Mouse (Mus musculus) forebrain, embryonic 11.5 days (tissue): ENCODE measurements at regions not wholly inside any gene's neighbourhood (a gene's known extent, or its start where the extent isn't known, plus 50 kb on each side); places are given as distances from the start of the nearest gene placed in this dataset.

Source experiments
- ATAC-seq: fragments of 200-750 bp; cut with Nextera tagmentation; replicated peaks from 2 replicates; pipeline ENCODE4 v1.8.0; 2017; ENCODE audit warnings: moderate TSS enrichment; ENCODE audit not compliant: low FRiP score
- DNase-seq: peaks from one replicate; pipeline ENCODE4 v3.0.0-alpha.2; 2017; ENCODE audit warnings: low spot score
- H3K27ac ChIP-seq: fragments of 300-500 bp; sonication (generic); 2 replicates; pipeline ENCODE4 v1.5.1; 2014; ENCODE audit warnings: low read depth, low read length
- H3K27me3 ChIP-seq: fragments of 300-500 bp; sonication (generic); 2 replicates; pipeline ENCODE4 v1.6.1; 2014; ENCODE audit warnings: mild to moderate bottlenecking, low read length, mixed read lengths; ENCODE audit not compliant: control insufficient read depth, insufficient read depth
- H3K36me3 ChIP-seq: fragments of 300-500 bp; sonication (generic); 2 replicates; pipeline ENCODE4 v1.6.1; 2014; ENCODE audit warnings: mild to moderate bottlenecking, low read length, moderate library complexity, mixed read lengths; ENCODE audit not compliant: control insufficient read depth, insufficient read depth
- H3K4me1 ChIP-seq: fragments of 300-500 bp; sonication (generic); replicated peaks from 2 replicates; pipeline ENCODE4 v1.6.1; 2014; ENCODE audit warnings: low read length, mixed read lengths; ENCODE audit not compliant: control insufficient read depth, insufficient read depth
- H3K4me2 ChIP-seq: fragments of 300-500 bp; sonication (generic); 2 replicates; pipeline ENCODE4 v1.6.1; 2014; ENCODE audit warnings: low read depth, mild to moderate bottlenecking, low read length, moderate library complexity, mixed read lengths; ENCODE audit not compliant: severe bottlenecking
- H3K4me3 ChIP-seq: fragments of 300-500 bp; sonication (generic); 2 replicates; pipeline ENCODE4 v1.5.1; 2014; ENCODE audit warnings: low read depth, low read length
- H3K9ac ChIP-seq: fragments of 300-500 bp; sonication (generic); 2 replicates; pipeline ENCODE4 v1.6.1; 2014; ENCODE audit warnings: low read length
- H3K9me3 ChIP-seq: fragments of 300-500 bp; sonication (generic); 2 replicates; pipeline ENCODE4 v1.6.1; 2016; ENCODE audit warnings: low read length, mixed read lengths; ENCODE audit not compliant: control insufficient read depth
- WGBS: fragments of 180-500 bp; shearing (Covaris S2); extraction: QIAGEN DNeasy Blood & Tissue Kit; methylation state at CpG from one replicate; pipeline ENCODE4 v1.1.7; 2014; 5-methylcytosine and 5-hydroxymethylcytosine counted together

GRCm38 (mm10) chr10:115717064-115717463, 99.6 kb upstream of the Tspan8 start:
- H3K27ac ChIP-seq = no peak overlapping the region
- H3K27me3 ChIP-seq = no peaks in the 10 kb centered on the region
- no peak overlapping the region for H3K4me2 ChIP-seq
- H3K36me3 ChIP-seq = no peaks in the 10 kb centered on the region
- no peaks in the 10 kb centered on the region for H3K9me3 ChIP-seq
- H3K4me1 ChIP-seq = no peaks in the 10 kb centered on the region
- ATAC-seq (no peak), DNase-seq (no peak)
- 92% methylated on average over 8 of the region's 8 CpGs for WGBS
- no peak overlapping the region for H3K4me3 ChIP-seq
- H3K9ac ChIP-seq = no peak overlapping the region

- H3K27me3 ChIP-seq = no peaks in the 10 kb centered on the region
- H3K36me3 ChIP-seq = no peaks in the 10 kb centered on the region
- H3K27ac ChIP-seq = no peak overlapping the region
- ATAC-seq (no peak), DNase-seq (no peak)
- H3K4me2 ChIP-seq = no peak overlapping the region
- WGBS = 83% methylated on average over 3 of the region's 3 CpGs
- H3K4me3 ChIP-seq = no peak overlapping the region
- H3K4me1 ChIP-seq = no peaks in the 10 kb centered on the region
- no peaks in the 10 kb centered on the region for H3K9me3 ChIP-seq
- no peak overlapping the region for H3K9ac ChIP-seq
Measured at GRCm38 (mm10) chr10:115722589-115722988, 94.0 kb upstream of the Tspan8 start.

DNA sequence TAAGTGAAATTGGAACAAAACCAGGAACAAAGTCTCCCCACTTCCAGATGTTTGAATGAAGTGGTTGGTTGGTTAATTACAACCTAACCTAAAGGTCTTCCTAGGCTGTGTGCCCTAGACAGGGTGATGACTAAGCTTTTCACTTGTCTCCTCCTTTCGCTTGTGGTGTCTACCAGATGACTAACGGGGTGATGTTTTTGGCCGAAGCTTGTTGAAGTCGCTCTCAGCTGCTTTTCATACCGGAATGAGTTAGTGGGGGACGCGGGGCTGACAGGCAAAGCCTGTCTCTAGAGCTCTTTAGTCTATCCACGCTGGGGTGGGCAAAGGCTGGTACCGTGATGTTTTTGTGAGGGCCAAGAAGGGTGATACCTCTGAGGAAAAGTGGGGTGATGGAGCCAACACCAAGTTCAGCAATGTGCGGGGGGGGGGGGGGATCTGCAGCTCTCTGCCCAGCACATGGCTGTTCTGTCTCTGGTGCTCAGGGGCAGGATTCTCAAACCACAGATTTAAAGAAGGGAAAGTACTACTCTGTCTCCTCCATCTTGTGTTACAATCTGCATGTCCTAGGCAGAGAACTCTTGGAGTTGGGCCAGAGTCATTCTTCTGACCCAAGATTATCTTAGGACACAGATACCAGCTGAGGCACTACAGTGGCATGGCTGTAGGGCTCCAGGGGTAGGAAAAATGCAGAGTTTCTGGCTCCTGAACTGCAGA, 73.8 kb upstream of the Tspan8 start:
- H3K36me3 ChIP-seq = no peaks in the 10 kb centered on the region
- H3K9ac ChIP-seq = no peak overlapping the region
- WGBS = 98% methylated on average over 10 of the region's 10 CpGs
- no peaks in the 10 kb centered on the region for H3K4me1 ChIP-seq
- H3K9me3 ChIP-seq = no peaks in the 10 kb centered on the region
- H3K4me2 ChIP-seq = no peak overlapping the region
- ATAC-seq = no peak
- H3K4me3 ChIP-seq = no peak overlapping the region
- DNase-seq = no peak
- no peaks in the 10 kb centered on the region for H3K27me3 ChIP-seq
- no peak overlapping the region for H3K27ac ChIP-seq

DNA sequence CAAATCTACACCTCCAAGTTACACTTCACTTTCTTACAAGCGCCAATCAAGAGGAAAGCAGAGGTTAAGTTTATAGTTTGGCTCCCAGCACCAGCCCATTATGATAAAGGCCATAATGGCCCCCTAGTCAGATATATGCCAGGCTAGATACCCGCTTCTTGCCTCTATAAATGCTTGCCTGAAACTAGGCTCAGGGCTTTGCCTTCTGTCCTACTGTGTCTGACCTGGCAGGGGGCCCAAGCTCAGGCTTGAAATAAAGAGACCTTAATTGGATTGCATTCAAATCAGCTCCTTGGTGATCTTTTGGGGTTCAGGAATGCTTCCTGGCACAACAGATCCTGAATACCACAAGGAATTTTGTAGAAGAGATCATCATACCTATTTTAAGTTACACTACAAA, 66.8 kb upstream of the Tspan8 start:
- Histone ChIP-seq H3K4me2 (no peak overlapping the region), H3K36me3 (no peaks in the 10 kb centered on the region), H3K27me3 (no peaks in the 10 kb centered on the region), H3K9ac (no peak overlapping the region), H3K9me3 (no peaks in the 10 kb centered on the region), H3K4me3 (no peak overlapping the region), H3K27ac (no peak overlapping the region), H3K4me1 (no peaks in the 10 kb centered on the region)
- DNase-seq (no peak), ATAC-seq (no peak)
- 53% methylated on average over 2 of the region's 2 CpGs for WGBS

DNA sequence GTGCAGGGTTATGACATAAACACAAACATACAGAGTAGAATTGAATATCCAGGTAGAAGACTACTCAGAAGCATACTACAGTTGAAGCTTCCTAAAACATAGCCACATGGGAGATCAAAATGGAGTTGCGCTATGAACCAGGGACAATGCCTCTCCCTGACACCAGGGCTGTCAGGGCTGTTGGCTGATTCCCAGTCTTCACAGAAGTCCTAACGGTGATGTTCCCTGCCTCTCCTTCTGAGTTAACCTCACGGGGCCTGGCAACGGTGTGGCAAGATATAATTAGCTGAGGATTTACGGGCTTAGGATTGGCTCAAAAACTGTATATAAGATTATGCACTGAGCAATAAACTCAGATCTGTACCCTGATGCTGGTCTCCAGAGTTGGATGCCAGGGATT, 66.4 kb upstream of the Tspan8 start:
- 73% methylated on average over 5 of the region's 5 CpGs for WGBS

DNA sequence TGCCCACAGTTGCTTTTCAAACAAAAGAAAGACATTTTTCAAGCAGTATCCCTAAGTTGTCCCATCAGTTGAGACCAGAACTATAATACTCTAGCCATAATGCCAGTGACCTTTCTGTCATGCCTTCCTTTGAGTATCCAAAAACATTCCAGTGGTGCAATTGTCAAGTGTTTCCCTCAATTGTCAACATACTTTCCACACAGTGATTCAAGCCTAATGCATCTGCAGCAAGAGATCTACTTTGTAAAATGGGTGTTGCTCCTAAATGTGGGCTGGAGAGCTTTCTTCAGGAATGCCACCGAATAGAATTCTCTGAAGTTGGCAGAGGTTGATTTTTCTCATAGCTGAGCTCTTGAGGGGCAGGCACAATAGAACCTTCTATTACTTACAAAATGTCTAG, 58.0 kb upstream of the Tspan8 start:
- Histone ChIP-seq H3K4me3 (no peak overlapping the region), H3K4me2 (no peak overlapping the region), H3K36me3 (no peaks in the 10 kb centered on the region), H3K9ac (no peak overlapping the region), H3K27me3 (no peaks in the 10 kb centered on the region), H3K4me1 (no peaks in the 10 kb centered on the region), H3K27ac (no peak overlapping the region), H3K9me3 (no peaks in the 10 kb centered on the region)
- ATAC-seq (no peak), DNase-seq (no peak)
- 84% methylated on average over 1 of the region's 1 CpGs for WGBS

More for the DNA sequence above, 66.4 kb upstream of the Tspan8 start:
- Histone ChIP-seq H3K36me3 (no peaks in the 10 kb centered on the region), H3K27me3 (no peaks in the 10 kb centered on the region), H3K4me3 (no peak overlapping the region), H3K9me3 (no peaks in the 10 kb centered on the region), H3K9ac (no peak overlapping the region), H3K27ac (no peak overlapping the region), H3K4me2 (no peak overlapping the region), H3K4me1 (no peaks in the 10 kb centered on the region)
- no peak for DNase-seq
- ATAC-seq = no peak
